Mouse (Mus musculus) C3H10T1/2 (cell line): Measurements from ENCODE around the gene Hdac10. TPM values are rescaled to one million over a fixed set of nuclear protein-coding genes. Genes with fewer than 3 reads are reported as not detected.

ENCODE experiments used
- polyA plus RNA-seq, 2 experiments: library from polyadenylated mRNA; unstranded; fragments of >200 nt; fragmentation: generic; extraction: Trizol; gene quantifications; one replicate each; pipeline ENCODE4 v1.2.1; 2012; ENCODE audit warnings: missing spikeins in 2 of 2

Gene Hdac10
- polyA plus RNA-seq: 10 to 100 TPM; 14.5 to 24.3 TPM

GRCm38 (mm10) chr15:89128382-89129350 is at the start of gene Hdac10:
Gene Hdac10, minus strand, starts transcription at chr15:89128700.

GRCm38 (mm10) chr15:89149271-89150040 is 21.0 kb upstream of the Hdac10 start, which contains the start of gene Mapk11:
Gene Mapk11, minus strand, starts transcription at chr15:89149628.

GRCm38 (mm10) chr15:89140659-89141252 is 12.3 kb upstream of the Hdac10 start, which contains the start of gene Mapk12:
Gene Mapk12, minus strand, starts transcription at chr15:89140703.

GRCm38 (mm10) chr15:89122649-89123366 is 5.7 kb downstream of the Hdac10 start, which contains the start of gene Tubgcp6:
Gene Tubgcp6, minus strand, starts transcription at chr15:89123112.

GRCm38 (mm10) chr15:89088607-89089247 is 39.8 kb downstream of the Hdac10 start, which contains the start of gene Selenoo:
Gene Selenoo, plus strand, starts transcription at chr15:89089084.

GRCm38 (mm10) chr15:89074613-89075477 is 53.7 kb downstream of the Hdac10 start, which contains the start of gene Trabd:
Gene Trabd, plus strand, starts transcription at chr15:89075124.

Other genes starting within 250 kb of the Hdac10 start
- gene Ttll8, start 174.3 kb downstream of the Hdac10 start, polyA plus RNA-seq: not detected
- under 1 TPM; 0.01 to 0.04 TPM for gene Mlc1, start 149.7 kb downstream of the Hdac10 start, polyA plus RNA-seq
- gene Mov10l1, start 145.8 kb downstream of the Hdac10 start, polyA plus RNA-seq: under 1 TPM in 1 of 2 experiments, not detected in 1; 0.01 TPM
- gene Panx2, start 69.0 kb downstream of the Hdac10 start, polyA plus RNA-seq: under 1 TPM in 1 of 2 experiments, not detected in 1; 0.20 TPM
- gene Trabd, start 53.6 kb downstream of the Hdac10 start, polyA plus RNA-seq: 10 to 100 TPM; 44.6 to 47.8 TPM
- 10 to 100 TPM; 19.0 to 42.1 TPM for gene Selenoo, start 39.6 kb downstream of the Hdac10 start, polyA plus RNA-seq
- 10 to 100 TPM; 12.0 to 17.7 TPM for gene Tubgcp6, start 5.6 kb downstream of the Hdac10 start, polyA plus RNA-seq
- 10 to 100 TPM; 29.5 to 43.6 TPM for gene Mapk12, start 12.0 kb upstream of the Hdac10 start, polyA plus RNA-seq
- gene Mapk11, start 20.9 kb upstream of the Hdac10 start, polyA plus RNA-seq: 10 to 100 TPM; 12.4 to 13.6 TPM
- 100 to 1,000 TPM; 252 to 448 TPM for gene Plxnb2, start 52.1 kb upstream of the Hdac10 start, polyA plus RNA-seq
- 1 to 10 TPM; 1.6 to 6.5 TPM for gene Dennd6b, start 67.8 kb upstream of the Hdac10 start, polyA plus RNA-seq
- 10 to 100 TPM in 1 of 2 experiments, 1 to 10 TPM in 1; 7.8 to 52.7 TPM for gene Ppp6r2, start 82.9 kb upstream of the Hdac10 start, polyA plus RNA-seq
- 100 to 1,000 TPM; 132 to 134 TPM for gene Sbf1, start 186.6 kb upstream of the Hdac10 start, polyA plus RNA-seq
- gene Adm2, start 194.0 kb upstream of the Hdac10 start, polyA plus RNA-seq: under 1 TPM; 0.02 to 0.04 TPM
- gene Miox, start 205.7 kb upstream of the Hdac10 start, polyA plus RNA-seq: not detected
- gene Lmf2, start 227.0 kb upstream of the Hdac10 start, polyA plus RNA-seq: 100 to 1,000 TPM in 1 of 2 experiments, 10 to 100 TPM in 1; 80.9 to 141 TPM
- gene Ncaph2, start 227.0 kb upstream of the Hdac10 start, polyA plus RNA-seq: 100 to 1,000 TPM; 197 to 330 TPM
- gene Sco2, start 245.1 kb upstream of the Hdac10 start, polyA plus RNA-seq: 10 to 100 TPM; 19.3 to 37.8 TPM
- gene Tymp, start 248.3 kb upstream of the Hdac10 start, polyA plus RNA-seq: 1 to 10 TPM; 3.0 to 3.1 TPM